Mouse (Mus musculus) granulocyte monocyte progenitor cell, adult 5-6 weeks (primary cell): Measurements from ENCODE around the gene Ptpn13. TPM values are rescaled to one million over a fixed set of nuclear protein-coding genes. Genes with fewer than 3 reads are reported as not detected.

Experiments used
- ATAC-seq: replicated peaks from 2 replicates; pipeline ENCODE4 v1.8.0; 2016; ENCODE audit warnings: mild to moderate bottlenecking, moderate TSS enrichment, inconsistent platforms; ENCODE audit not compliant: poor library complexity, severe bottlenecking
- total RNA-seq, 2 experiments: library from RNA; stranded (forward) in 1 of 2; stranded (reverse) in 1 of 2; fragments of 200-712, 200-1000 nt in 1 of 2; fragments of >200 nt in 1 of 2; fragmentation: Nextera tagmentation in 1 of 2; gene quantifications; 2 replicates each; pipeline ENCODE4 v1.2.3; 2014 to 2017

Ptpn13 gene
- total RNA-seq, 2 experiments from 2014 or later = not detected

DNA sequence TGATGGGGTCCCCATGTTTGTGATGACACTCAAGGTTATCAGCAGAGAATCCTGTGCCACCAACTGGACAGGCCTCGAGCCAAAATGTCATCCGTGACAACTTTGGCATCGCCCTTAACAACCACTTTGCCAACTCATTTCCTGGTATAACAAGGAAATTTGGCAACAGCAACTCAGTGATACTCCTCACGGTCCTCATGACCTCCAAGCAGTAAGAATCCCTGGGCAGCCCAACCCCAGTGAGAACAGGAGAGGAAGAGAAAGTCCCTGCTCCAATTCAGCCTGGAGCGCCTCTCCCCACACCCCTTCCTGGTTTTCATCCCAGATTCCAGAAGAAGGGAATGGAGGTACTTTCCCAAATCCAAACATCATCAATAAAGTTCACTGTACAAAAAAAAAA is 199.8 kb downstream of the Ptpn13 start:
- no peak for ATAC-seq

DNA sequence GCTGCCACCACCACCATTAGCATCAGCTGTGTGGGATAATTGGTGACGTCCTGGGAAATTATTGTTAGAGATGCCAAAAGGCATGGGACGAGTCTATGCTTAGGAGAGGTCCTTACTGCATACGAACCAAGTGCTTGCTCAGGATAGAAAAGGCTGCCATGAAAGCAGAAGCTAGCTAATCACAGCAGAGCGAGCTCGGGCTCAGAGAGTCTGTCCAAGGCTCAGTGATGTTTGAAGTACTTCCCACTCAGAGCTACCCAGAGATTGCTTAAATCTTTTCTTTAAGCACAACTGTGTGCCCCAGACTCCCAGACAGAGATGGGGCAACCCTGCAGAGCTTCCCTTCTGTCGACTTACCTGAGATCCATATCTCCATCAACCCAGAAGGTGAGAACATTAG is 203.5 kb downstream of the Ptpn13 start:
- no peak for ATAC-seq

DNA sequence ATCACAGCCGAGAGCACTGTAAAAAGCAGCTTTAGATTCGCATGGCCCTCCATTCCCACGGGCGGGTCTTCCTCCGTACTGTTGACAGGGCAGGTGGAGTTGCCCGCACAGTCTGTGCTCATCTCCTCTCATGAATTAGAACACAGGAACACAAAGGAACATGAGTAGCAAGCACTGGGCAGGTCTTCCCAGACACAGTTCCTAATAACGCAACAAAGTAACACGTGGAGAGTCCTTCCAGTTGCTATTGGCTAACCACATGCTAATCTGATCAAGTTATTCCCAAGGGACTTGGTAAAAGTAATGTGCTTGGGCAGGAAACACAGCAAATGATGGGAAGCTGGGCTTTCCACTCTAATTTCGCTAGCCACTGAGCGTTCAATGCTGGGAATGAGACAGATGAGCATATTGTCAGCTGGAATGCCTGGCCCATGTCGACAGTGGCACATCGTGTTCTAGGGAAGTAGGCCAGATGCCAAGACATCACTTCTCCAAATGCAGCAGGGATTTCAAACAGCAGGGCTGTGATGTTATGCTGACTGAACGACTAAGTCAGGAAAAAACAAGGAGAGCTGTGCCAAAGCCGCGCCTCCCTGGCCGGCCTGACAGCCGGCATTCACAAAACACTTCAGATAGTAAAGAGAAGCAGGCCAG is 204.2 kb downstream of the Ptpn13 start, which contains the start of gene Slc10a6:
Gene Slc10a6 (minus strand): TSS at position 293 of the 654 bp plus-strand sequence.
- ATAC-seq = no peak

DNA sequence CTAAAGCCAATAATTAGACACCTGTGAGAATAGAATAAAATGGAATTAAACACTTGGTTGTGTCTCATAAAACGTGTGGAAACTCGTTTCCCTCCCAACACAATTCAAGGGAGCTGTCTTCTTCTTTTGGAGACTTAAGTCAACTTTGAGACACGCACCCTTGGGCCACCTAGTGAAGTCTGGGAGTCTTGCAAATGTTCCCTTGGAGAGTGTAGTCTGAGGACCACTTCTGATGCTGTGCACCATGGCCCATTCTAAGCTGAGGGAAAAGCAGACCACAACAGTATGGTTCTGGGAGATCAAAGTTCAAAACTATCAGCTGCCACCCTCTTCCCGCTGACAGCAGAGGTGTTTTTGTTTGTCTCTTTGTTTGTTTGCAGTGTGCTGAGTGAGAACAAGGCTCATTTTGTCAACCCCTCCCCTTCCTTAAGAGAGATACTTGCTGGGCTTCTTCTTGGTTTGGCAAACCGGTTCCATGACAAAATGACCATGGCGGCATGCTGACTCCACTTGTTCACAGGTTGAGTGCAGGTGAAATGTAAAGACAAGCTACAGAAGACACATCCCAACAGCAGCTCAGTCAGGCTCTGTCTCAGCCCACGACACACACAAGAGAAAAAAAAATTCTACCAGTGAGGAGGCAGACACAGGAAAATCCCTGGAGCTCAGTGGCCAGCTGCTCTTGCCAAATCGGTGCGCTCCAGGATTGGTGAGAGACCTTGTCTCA is 205.0 kb downstream of the Ptpn13 start:
- no peak for ATAC-seq

DNA sequence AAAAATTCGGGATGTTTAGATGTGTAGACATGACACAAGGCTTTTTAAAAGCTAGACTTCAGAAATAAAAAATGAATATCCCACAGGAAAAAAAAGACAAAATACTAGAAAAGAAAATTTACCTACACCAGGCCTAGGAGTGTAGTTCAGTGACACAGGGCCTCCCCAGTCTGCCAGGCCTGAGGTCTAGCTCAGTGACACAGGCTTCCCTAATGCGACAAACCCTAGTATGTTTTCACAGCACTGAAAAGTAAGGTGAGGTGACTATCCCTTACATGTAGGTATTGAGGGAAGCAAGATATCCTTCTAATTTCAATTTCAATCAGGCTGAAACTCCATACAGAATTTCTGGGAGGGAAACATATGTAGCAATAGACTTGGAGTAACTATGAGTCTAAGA is 212.2 kb downstream of the Ptpn13 start:
- no peak for ATAC-seq

DNA sequence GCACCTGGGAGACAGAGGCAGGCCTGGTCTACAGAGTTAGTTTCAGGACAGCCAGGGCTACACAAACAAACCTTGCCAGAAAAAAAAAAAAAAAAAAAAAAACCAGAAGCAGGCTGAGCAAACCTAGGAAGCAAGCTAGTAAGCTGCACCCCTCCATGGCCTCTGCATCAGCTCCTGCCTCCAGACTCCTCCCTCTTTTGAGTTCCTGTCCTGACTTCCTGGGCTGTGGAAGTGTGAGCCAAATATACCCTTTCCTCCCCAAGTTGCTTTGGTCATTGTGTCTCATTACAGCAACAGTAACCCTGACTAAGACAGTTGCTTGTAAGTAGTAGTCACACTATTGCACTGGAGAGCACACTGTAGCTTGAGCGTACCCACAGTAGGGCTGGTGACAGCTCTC is 219.2 kb downstream of the Ptpn13 start:
- ATAC-seq = peak; percentile 30; the same call in 1 of the 2 replicates

DNA sequence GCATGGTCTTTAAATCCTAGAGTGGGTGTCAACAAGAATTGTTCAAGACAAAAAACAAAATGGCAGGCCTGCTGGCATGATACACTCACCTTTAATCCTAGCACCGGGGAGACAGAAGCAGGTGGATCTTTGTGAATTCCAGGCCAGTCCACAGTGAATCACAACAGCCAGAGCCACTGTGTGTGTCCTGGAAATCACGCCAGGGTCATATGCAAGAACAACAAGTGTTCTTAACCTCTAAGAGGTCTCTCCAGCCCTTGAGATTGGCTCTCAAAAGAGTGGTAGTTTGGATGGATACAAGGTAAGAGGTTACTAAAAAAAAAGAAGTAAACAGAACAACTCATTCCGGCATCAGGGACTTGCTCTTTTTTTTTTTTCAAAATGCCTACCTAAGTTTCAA is 222.3 kb downstream of the Ptpn13 start:
- ATAC-seq = no peak

Other genes starting within 250 kb of the Ptpn13 start
- not detected in 2 replicates for gene Mapk10, start 213.9 kb upstream of the Ptpn13 start, total RNA-seq (2014; fragmentation: Nextera tagmentation)
- gene Mapk10, start 213.9 kb upstream of the Ptpn13 start, total RNA-seq (2017) = not detected in 2 replicates
- not detected in 2 replicates for gene Slc10a6, start 204.2 kb downstream of the Ptpn13 start, total RNA-seq (2014; fragmentation: Nextera tagmentation)
- gene Slc10a6, start 204.2 kb downstream of the Ptpn13 start, total RNA-seq (2017) = not detected in 2 replicates
- gene 1700016H13Rik, start 230.8 kb downstream of the Ptpn13 start, total RNA-seq (2014; fragmentation: Nextera tagmentation) = not detected in 2 replicates
- gene 1700016H13Rik, start 230.8 kb downstream of the Ptpn13 start, total RNA-seq (2017) = 0.93 TPM in 1 of 2 replicates, not detected in the other